Mouse (Mus musculus) A20 (cell line): Measurements from ENCODE around the gene BC034090.

ENCODE experiments used
- DNase-seq: peaks from one replicate; pipeline ENCODE4 v3.0.0-alpha.2; 2011; ENCODE audit warnings: low read depth, low spot score

The BC034090 gene

DNA sequence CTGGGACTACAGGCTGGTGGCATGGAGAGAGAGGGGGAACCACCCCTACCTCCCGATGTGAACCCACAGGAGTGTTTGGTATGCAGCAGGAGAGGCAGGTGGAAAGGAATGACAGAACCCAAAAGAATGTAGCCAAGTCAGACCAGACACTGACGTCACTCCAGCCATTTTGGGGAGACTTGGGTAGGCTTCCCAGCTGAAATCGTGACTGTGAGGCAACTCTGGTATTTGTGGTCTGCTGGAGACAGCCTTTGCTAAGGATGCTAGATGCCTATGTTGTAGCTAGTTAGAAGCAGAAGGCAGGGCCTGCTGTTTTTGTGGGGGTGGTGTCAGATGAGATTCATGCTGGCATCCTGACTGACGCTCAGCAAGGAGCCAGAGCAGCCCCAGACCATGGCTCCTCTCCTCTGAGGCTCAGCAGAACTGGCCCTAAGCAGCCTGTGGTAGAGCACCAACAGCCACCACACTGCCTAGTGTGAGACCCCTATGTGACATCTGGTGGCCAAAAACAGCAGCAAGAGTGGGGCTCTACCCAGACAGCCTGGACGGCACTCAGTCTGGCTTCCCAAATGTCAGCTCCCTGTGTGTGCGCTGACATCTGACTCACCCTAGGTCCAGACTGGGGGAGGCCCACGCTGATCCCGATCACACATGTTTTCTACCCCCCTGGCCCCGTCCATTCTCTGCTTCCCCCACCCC is 29.0 kb downstream of the BC034090 start:
- peak; percentile 25 for DNase-seq

DNA sequence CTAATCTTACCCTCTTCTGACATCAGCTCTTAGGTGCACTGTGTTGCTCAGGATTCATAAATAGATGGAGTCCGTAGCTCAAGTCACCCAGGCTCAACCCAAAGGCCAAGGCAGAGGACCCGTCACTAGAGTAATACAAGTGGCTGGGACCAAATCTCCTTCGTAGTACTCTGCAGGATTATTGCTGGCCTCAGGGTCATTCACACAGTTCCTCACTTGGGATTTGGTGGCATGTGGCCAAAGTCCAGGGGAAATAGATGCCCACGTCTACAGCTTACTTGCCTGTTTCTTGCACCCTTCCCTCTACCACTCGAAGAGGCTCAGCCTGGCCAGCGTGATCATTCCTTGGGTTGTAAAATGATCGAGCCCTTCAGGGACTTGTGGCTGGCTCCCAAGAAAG is 30.3 kb downstream of the BC034090 start:
- DNase-seq: no peak

DNA sequence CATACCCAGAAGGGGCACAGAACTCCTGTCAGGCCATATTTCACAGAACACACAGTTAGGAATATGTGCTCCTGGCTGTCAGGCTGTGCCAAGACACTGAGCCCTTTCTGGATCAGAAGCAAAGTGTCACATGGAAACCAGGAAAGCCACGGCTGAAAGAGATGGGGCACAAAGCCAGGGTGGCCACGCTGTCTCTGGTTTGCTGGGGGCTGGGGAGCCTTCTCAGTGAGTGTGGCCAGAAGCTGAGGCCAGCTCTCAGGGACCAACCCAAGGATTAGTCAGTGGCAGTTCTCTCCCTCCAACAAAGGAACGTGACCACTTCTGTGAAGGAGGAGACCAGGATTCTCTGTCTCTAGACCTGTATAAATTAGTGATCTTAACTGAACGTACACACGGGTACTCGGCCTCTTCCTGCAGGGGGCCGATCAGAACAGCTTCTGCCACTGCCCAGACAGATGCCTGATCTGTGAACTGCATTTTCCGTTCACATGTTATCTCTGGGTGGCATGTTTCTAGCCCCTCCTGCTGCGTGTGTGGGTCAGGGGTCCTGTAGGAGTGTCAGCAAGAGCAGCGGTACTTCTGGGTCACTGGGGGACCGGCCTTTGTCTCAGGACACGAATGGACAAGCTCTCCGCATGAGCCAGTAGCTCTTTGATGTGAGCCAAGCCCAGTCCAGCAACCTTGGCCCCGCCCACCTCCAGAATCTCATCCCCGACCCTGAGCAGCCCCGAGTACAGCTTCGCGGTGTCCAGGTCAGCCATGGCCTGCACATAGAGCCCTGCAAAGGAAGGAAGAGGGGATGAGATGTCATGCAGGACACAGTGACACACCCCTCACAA is 31.1 kb downstream of the BC034090 start:
- no peak for DNase-seq

DNA sequence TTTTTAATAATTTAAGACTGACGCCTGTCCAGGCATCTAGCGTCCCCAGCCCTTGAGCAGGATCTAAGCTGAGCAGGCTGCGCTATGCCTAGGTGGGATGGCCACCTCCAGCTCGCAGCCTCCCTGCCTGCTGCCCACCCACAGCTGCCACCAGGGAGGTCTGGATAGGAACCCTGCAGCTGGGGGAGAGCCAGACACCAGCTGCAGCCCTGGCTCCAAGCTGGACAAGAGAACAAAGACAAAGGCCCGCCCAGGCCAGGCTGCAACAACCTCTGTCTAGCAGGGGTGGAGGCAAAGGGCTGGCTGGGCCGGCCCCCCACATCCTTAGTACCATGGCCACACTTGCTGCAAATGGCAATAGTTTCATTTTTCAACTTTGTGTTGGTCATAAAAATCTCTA is 31.8 kb downstream of the BC034090 start:
- DNase-seq: no peak

DNA sequence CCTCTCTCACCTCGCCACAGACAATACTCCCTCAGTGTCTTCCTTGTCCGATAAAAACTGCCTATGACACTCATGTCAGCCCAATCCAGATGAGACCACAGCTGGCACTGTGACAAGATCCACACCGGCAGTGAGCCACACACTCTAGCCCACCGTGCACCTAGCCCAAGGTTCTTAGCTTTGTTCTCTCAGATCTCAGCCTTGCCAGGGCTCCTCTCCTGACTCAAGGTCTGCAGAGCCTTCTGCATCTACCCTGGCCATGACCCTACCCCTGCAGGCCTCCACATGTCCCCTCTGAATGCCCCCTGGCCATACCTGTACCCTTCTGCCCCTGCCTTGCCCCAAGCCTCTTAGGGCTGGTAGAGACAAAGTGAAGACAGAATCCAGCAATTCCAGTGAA is 32.2 kb downstream of the BC034090 start:
- no peak for DNase-seq

DNA sequence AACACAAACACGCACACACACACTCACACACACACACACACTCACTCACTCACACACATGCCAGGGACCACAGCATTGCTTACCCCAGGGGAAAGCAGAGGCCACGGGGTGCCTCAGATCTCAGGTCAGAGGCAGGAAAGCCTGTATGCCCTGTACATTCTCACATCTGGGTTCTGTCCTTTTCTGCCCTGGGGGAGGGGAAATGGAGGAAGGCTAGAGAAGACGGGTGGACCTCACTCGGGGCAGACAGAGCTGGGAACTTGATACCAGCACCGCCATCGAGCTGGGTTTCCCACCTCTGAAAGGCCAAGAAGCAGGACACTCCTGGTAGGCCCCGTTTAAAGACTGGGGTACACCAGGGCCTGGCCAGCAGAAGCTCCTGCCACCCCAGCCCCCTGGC is 33.2 kb downstream of the BC034090 start:
- no peak for DNase-seq

DNA sequence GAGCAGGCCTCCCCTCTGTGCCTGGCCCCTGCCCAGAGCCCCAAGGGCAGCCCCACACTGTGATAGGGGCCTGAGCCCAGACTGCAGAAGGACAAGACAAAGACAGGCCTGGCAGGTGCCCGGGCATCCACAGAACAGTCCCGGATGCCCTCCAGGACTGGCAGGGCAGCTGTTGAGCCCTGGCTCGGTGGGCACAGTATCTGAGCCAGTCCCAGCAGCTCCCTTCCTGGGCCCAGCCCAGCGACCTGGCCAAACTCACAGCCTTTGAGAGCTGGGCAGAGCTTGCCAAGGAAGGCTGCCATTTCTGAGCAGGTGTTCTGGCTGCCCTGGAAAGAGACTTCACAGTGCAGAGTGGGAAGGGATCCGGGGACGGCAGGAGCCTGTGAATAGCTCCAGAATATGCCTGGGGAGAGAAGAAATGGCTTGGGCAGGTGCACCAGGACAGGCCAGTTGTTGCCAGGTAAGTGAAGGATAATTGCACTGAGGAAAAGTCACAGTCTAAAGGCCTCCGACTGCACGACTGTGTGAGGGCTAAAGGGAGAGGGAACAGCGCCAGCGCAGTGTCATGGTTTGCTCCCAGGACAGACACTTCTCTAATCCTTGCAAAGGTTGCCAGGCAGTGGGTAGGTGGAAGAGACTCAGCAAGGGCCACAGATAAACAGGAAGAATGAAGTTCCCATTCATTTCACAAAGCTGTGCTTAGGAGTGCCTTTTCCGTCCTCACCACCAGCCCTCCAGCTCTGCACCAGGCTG is 34.1 kb downstream of the BC034090 start:
- DNase-seq: no peak

DNA sequence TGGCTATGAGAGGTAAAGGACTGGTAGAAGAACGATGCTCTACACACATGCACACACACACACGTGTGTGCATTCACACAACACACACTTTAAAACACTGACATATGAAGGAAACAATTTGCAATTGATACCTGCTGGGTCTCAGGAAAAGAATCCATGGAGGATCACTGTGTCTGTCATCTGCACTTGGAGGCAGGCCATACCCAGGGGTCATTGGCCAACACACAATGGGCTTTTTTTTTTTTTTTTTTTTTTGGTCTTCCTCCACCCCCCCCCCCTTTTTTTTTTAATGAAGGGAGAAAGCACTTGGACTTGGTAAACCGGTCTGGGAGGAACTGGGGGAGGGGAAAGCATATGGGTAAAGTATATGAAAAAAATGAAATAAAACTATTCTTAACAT is 36.4 kb downstream of the BC034090 start:
- DNase-seq: no peak

DNA sequence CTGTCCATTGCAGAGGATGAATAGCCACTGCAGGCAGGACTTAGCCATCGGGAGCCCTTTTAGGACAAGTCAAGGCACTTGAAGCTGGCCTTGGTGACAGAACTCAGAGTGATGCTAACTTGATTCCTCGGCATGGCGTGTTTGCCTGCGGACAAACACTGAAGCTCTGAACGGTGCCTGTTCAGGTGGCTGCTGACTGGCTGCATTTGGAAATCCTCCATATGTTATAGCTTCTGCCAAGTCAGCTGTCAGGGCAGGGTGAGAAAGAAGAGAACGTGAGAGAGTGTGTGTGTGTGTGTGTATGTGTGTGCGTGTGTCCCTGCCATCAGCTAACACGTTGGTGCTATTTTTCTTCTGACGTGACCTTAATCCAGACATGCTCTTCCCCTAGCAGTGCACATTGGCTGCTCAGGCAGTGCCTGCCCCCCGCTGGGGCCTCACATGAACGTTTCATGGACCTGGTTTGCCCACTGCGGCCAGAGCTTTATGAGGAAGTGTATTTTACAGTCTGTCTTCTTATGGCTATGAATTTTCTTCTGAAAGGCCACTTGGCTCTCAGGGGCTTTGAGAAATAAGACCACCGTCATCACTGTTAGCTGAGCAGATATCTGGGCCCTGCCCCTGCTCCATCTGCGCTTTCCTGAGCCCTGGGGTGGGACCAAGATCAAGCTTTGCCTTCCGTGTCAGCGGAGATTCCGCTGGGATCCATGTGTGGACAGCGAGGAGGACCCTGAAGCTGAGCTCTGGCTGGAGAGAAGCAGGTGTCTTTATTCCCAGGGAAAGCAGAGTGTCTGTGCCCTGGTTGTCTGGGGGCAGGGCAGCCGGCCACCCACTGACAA is 38.2 kb downstream of the BC034090 start:
- DNase-seq: no peak

DNA sequence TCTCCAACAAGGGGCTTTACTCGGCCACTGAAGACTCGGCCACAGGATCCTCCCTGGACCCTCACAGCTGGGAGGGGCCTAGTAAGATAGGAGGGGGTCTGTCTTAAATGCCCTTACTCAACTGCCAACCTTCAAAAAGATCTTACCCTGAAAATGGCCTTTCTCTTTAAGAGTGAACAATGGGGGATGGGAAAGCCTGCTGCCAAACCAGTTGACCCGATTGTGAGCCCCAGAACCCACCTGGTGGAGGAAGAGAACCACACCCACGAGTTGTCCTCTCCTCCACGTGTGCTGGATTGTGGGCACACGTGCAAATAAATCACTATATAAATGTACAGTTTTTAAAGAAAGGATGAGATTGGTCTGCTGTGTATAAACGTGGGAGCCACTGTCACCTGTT is 38.9 kb downstream of the BC034090 start:
- DNase-seq: no peak

DNA sequence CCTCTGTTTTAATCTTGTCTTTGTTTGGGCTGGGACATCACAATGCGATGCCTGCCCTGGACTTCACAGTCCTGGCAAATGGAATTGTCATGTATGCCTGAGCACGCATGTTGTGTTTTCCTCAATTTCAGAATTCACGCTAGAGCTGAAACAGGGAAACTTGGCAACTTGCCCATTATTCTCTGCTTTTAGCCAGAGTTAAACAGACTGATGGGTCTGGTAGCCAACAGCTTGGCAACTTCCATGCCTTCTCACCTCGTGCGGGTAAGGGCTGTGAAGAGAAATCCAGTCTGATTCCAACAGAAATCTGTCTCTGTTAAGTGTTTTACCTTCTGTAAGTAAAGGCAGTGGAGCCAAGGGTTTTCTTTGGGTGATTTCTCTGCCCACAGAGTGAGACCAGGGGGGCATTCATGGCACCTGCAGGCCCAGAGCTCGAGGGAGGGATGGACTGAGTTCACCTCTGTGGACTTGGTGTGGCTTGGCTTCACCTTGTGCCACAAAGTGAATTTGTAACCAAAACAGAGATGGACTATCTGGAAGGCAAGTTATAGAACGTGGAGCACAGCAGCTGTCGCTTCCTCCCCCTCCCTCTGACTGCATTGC is 39.6 kb downstream of the BC034090 start:
- DNase-seq: no peak

DNA sequence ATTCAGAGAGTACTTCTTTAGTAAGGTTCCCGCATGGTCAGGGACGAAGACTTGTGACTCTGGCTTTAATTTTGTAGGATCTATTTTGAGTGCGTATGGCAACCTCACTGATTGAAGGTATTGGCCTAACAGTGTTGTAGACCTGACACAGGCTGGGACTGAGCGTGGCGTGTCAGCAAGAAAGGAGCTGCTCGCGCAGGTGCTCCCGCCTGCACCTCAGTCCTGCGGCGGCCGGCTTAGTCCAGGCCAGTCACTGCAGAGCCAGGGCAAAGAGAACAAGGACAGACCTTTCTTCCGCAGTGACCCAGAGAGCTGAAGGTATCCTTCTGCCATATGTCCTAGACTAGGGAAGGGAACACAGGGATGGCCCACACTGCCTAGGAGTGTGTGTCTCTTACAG is 40.3 kb downstream of the BC034090 start:
- DNase-seq: no peak

DNA sequence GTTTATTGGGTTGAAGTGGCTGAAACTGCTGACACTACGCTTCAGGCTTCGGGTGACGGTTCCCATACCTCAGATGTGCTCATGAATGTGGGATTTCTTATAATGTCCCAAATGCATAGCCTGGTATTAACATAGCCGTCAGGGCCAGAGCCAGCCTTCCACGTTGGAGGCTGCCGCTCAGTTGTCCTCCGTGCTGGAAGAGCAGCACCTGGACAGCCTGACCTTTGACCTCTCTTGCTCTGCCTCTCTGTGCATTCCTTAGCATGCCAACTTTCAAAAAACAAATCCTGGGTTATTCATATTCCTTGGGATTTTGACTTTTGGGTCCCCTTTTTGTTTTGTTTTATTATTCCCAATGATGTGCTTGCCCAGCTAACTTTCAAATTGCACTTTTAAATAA is 41.1 kb downstream of the BC034090 start:
- no peak for DNase-seq

DNA sequence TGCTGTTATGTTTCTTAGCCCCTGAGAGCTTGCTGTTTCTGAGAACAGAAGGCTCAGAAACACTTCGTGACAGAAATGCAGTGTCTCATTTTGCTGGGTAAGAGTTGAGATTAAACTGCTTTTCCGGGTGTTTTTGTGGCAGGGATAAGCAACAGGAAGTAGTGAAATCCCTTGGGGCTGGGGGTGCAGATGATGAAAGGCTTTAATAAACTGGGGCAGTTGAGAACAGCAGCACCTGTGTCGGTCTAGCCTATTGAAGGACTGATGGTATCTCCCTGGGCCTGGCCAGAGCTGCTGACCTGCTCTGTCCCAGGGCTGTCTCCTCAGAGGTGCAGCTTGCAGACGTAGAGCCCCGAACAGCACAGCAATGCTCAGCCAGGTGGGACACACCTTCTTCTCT is 41.8 kb downstream of the BC034090 start:
- DNase-seq: no peak

DNA sequence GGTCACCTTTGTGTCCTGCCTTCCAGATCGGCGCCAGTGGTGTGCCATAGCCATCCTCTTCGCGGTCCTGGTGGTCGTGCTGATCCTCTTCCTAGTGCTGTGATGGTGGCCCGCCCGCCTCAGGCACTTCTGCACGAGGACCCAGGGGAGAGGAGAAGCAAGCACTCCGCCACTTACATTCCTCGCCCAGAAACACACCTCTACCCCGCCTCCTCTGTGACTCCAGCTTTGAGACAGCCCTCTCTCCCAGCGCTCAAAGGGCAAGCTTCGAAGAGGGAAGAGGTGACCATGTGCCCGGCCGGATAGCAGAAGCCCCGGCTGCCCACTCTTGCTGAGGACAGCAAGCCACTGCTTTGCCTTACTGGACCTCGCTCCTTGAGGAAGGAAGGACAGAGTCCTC is 42.3 kb downstream of the BC034090 start:
- DNase-seq: no peak

DNA sequence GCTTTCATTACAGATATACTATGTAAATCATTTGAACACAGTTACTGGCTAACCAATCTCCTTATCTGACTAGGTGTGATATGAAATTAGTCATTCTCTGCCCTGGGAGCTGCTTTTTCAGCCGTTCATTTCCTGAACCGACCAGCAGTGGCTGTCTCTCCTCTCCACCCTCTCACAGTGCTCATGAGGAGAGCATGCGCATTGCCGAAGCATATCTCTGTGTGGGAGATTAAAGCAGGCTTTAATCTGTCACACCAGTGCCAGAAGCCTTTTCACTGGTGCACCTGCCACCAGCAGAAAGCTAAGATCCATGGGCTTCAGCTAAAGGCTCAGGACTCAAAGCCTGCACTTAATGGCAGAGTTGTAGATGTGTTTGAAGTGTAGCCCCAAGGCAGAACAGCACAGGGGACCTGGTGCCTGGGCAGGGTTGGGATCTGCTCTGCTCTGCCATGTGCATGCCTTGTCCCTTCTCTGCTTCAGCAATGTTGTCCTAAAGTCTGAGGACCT is 42.8 kb downstream of the BC034090 start:
- no peak for DNase-seq

DNA sequence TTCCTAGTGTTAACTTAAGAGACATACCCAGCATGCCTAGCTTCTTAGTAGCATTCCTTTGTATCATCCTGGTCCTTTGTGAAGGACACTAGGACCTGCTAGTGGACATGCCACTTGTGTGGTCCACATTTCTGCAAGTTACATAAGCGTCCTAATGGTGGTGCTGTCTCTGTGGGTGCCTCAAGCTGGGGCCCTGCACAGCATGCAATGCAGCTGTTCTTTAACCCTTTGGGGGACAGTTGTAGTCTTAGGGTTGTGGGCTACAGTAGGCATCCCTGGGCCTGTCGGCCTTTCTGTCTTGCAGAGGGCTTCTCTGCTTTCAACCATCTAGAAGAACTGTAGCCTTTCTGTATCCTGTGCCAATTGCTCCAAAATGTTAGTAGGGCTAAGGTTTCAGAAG is 43.3 kb downstream of the BC034090 start:
- DNase-seq: no peak

DNA sequence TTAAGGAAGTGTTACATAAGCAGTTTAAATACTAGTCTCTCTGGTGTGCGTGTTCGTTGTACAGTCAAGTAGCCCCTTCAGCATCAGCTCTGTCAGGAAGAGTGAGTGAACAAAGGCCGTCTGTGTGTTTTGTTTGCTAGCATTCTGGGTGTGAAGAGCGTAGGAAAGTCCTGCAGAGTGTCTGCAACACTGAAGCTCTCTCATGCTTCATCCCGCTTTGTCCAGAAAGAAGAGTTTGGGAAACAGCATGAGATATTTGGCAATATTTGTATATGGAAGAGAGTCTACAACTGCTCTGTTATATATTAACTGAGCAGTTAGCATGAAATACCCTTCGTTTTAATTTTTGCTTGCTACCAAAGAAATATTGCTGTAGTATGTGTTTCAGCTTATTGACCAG is 44.7 kb downstream of the BC034090 start:
- DNase-seq: no peak

DNA sequence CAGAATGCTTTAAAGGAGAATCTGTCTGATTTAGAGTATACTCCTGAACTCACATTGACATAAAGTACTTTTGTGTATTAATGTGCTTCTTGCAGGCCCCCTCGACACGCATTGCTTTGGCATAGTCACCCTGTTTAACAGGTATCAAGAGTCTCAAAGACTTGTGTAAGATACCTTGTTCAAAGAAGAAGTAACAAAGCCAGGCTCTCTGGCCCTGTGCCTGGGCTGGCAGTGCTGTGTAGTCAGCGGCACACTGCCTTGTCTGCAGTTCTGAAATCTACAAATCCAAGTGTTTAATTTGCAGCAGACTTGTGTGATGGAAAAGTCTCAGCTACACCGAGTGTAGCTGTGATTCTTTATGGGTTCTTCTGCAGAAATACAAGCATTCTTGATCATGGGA is 47.6 kb downstream of the BC034090 start:
- DNase-seq: no peak

DNA sequence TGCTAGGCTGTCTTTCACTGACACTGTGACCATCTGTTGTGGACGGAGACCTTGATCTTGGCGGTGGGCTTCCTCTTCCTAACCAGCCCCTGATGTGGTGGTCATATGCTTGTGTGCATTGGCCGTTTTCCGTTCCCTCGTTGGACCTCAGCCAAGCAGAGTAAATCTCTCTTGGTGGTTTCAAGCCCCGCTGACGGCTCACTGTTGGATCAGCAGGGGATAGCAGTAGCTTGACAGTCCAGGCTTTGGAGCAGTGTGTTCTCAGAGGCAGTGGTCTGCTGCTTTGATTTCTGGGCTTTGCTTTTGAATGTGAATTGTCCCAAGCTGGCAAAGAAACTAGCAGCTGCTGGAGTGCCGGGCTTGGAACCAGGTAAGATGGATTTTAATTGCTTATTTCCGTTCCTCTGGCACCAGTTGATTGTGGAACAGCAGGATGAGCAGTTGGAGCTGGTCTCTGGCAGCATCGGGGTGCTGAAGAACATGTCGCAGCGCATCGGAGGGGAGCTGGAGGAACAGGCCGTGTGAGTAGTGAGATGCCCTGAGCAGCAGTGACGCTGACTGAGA is 51.4 kb downstream of the BC034090 start:
- DNase-seq: no peak

DNA sequence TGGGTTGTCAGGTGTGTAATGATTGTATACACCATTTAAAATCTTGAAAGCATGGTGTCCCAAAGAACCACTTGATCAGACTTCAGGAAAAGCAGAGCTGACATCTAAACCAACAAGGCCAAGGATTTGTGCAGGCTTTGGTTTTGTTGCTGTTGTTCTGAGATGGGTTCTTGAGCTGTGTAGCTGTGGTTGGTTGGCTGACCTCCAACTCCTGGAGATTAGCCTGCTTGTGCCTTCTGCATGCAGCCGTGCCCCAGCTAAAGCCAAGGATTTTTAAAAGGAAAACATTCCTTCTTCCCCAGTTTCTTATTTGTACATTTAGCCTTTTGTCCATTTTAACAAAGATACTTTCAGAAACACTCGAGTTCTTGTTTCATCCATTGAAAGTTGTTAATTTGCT is 52.6 kb downstream of the BC034090 start:
- no peak for DNase-seq
